Comparison of ENCODE assay signal across 12 mouse cellular contexts in genomic region chr10:84810030-84810849, GRCm38 (mm10). TPM values are rescaled to one million over a fixed set of nuclear protein-coding genes. Genes with fewer than 3 reads are reported as not detected.
A peak's percentile ranks its signal among the peaks of the same experiment; 100 is the strongest.
DNase-seq lines count a peak whose midpoint lies in the region; ATAC-seq and TF ChIP-seq lines count a peak whose summit lies in the region.
"Had no signal": no experiment of that assay in that cellular context is flagged by ENCODE, and none has a peak within 500 bp of the region (broad histone marks: within the 10 kb centered on the region; RNA-seq: fewer than 3 reads in every experiment).

No protein-coding gene starts in this region.

- no peaks in the 10 kb centered on the region for H3K27me3 ChIP-seq in forebrain, embryonic 16.5 days (replicated peaks; ENCODE audit: control insufficient read depth, insufficient read depth, low read length)
- H3K27me3 ChIP-seq in forebrain, embryonic 14.5 days (replicated peaks; ENCODE audit: control insufficient read depth, insufficient read depth, low read length) = no peaks in the 10 kb centered on the region
- H3K27me3 ChIP-seq in liver, adult 2 months (ENCODE audit: control insufficient read depth, insufficient read depth, low read length) = no peaks in the 10 kb centered on the region
- no peaks in the 10 kb centered on the region for H3K27me3 ChIP-seq in liver, embryonic 12.5 days (replicated peaks)
- H3K27me3 ChIP-seq: lung, embryonic 15.5 days had no signal

- peak; percentile 55 for ATAC-seq in forebrain, embryonic 16.5 days
- no peak for ATAC-seq in forebrain, embryonic 14.5 days
- ATAC-seq in liver, embryonic 12.5 days = no peak

- no peaks in the 10 kb centered on the region; the same call in 1 of the 2 replicates for H3K4me1 ChIP-seq in forebrain, embryonic 16.5 days (replicated peaks; ENCODE audit: control insufficient read depth, insufficient read depth, low read length)
- H3K4me1 ChIP-seq in forebrain, embryonic 14.5 days (ENCODE audit: control insufficient read depth, insufficient read depth, low read length) = no peaks in the 10 kb centered on the region
- H3K4me1 ChIP-seq in liver, adult 2 months (ENCODE audit: control insufficient read depth, insufficient read depth, low read length) = peaks cover 7% of the 10 kb centered on the region
- H3K4me1 ChIP-seq in liver, embryonic 12.5 days = no peaks in the 10 kb centered on the region
- H3K4me1 ChIP-seq in cortical plate, adult 2 months (ENCODE audit: control insufficient read depth, insufficient read depth, low read length) = no peaks in the 10 kb centered on the region
- H3K4me1 ChIP-seq: embryonic facial prominence, embryonic 10.5 days; lung, embryonic 15.5 days had no signal

- 64% methylated on average over 8 of the region's 8 CpGs for WGBS in forebrain, embryonic 16.5 days
- WGBS in forebrain, embryonic 14.5 days = 70% methylated on average over 8 of the region's 8 CpGs
- 22% methylated on average over 8 of the region's 8 CpGs for WGBS in liver, adult 2 months
- 65% methylated on average over 8 of the region's 8 CpGs for whole genome bisulfite sequencing in liver, embryonic 12.5 days (ENCODE audit: insufficient replicate concordance)

- no peak overlapping the region for H3K4me2 ChIP-seq in forebrain, embryonic 16.5 days (ENCODE audit: low read length)
- H3K4me2 ChIP-seq in forebrain, embryonic 14.5 days (ENCODE audit: low read length) = no peak overlapping the region
- no peak overlapping the region for H3K4me2 ChIP-seq in liver, embryonic 12.5 days
- H3K4me2 ChIP-seq: lung, embryonic 15.5 days had no signal

- H3K9me3 ChIP-seq in forebrain, embryonic 16.5 days (ENCODE audit: control insufficient read depth, low read length) = no peaks in the 10 kb centered on the region
- H3K9me3 ChIP-seq in forebrain, embryonic 14.5 days (replicated peaks; ENCODE audit: control insufficient read depth, low read length) = no peaks in the 10 kb centered on the region
- no peaks in the 10 kb centered on the region for H3K9me3 ChIP-seq in liver, embryonic 12.5 days (replicated peaks)
- H3K9me3 ChIP-seq: embryonic facial prominence, embryonic 10.5 days; lung, embryonic 15.5 days had no signal

- H3K9ac ChIP-seq in forebrain, embryonic 16.5 days (replicated peaks; ENCODE audit: low read depth, low read length) = no peak overlapping the region
- no peak overlapping the region for H3K9ac ChIP-seq in forebrain, embryonic 14.5 days (ENCODE audit: low read length)
- peak overlapping the region; percentile 27 for H3K9ac ChIP-seq in liver, adult 2 months (ENCODE audit: low read depth, low read length)
- no peak overlapping the region for H3K9ac ChIP-seq in liver, embryonic 12.5 days
- H3K9ac ChIP-seq: lung, embryonic 15.5 days had no signal

- no peak for DNase-seq in forebrain, embryonic 14.5 days (ENCODE audit: low spot score)
- DNase-seq in liver, adult 2 months (ENCODE audit: extremely low read depth, low read depth, low spot score) = peak; percentile 98
- DNase-seq in layer of hippocampus, adult 8-10 months (ENCODE audit: low spot score in 2 of 2) = peak; percentile 20 to 51
- DNase-seq in thymus, postnatal 25 days = no peak
- no peak for DNase-seq in urinary bladder, postnatal 4 days (ENCODE audit: low spot score in 2 of 2)
- DNase-seq: midbrain, embryonic 14.5 days had no signal

- no peaks in the 10 kb centered on the region for H3K36me3 ChIP-seq in forebrain, embryonic 16.5 days (ENCODE audit: control insufficient read depth, insufficient read depth)
- H3K36me3 ChIP-seq in forebrain, embryonic 14.5 days (ENCODE audit: control insufficient read depth, insufficient read depth, low read length) = 0 out of 2 replicates have a peak, but pooled peaks cover under 1% of the 10 kb centered on the region
- H3K36me3 ChIP-seq in liver, adult 2 months (ENCODE audit: control insufficient read depth, insufficient read depth, low read length) = no peaks in the 10 kb centered on the region
- H3K36me3 ChIP-seq in liver, embryonic 12.5 days = no peaks in the 10 kb centered on the region
- H3K36me3 ChIP-seq: embryonic facial prominence, embryonic 10.5 days; lung, embryonic 15.5 days had no signal

- no peak for TF ChIP-seq POLR2A in liver, adult 2 months (IDR thresholded peaks at IDR 0.05; ENCODE audit: extremely low read depth, insufficient read depth, low read length)
- TF ChIP-seq POLR2A in cortical plate, adult 2 months (IDR thresholded peaks at IDR 0.05; ENCODE audit: extremely low read depth, insufficient read depth, low read length) = no peak

- no peak overlapping the region for H3K27ac ChIP-seq in forebrain, embryonic 16.5 days (ENCODE audit: low read length)
- H3K27ac ChIP-seq in forebrain, embryonic 14.5 days (ENCODE audit: low read depth, low read length) = no peak overlapping the region
- H3K27ac ChIP-seq in liver, adult 2 months (replicated peaks; ENCODE audit: insufficient read depth, low read depth, low read length) = peak overlapping the region; percentile 87
- H3K27ac ChIP-seq in liver, embryonic 12.5 days = no peak overlapping the region
- peak overlapping the region; percentile 65; the same call in 1 of the 2 replicates for H3K27ac ChIP-seq in cortical plate, adult 2 months (ENCODE audit: insufficient read depth, low read length)
- H3K27ac ChIP-seq: embryonic facial prominence, embryonic 10.5 days; kidney, postnatal 0 days; lung, embryonic 15.5 days had no signal

- H3K79me2 ChIP-seq in liver, adult 2 months (ENCODE audit: control insufficient read depth, insufficient read depth, low read length) = no peaks in the 10 kb centered on the region

- no peak overlapping the region for H3K4me3 ChIP-seq in forebrain, embryonic 16.5 days (replicated peaks; ENCODE audit: low read length)
- no peak overlapping the region for H3K4me3 ChIP-seq in forebrain, embryonic 14.5 days (ENCODE audit: low read depth, low read length)
- H3K4me3 ChIP-seq in liver, adult 2 months (ENCODE audit: insufficient read depth, low read depth, low read length) = no peak overlapping the region
- H3K4me3 ChIP-seq in liver, embryonic 12.5 days = no peak overlapping the region
- H3K4me3 ChIP-seq in cortical plate, adult 2 months (ENCODE audit: insufficient read depth, low read length) = no peak overlapping the region
- H3K4me3 ChIP-seq: embryonic facial prominence, embryonic 10.5 days; lung, embryonic 15.5 days had no signal

- no peak for TF ChIP-seq CTCF in liver, adult 2 months (IDR thresholded peaks at IDR 0.05; ENCODE audit: low read depth, low read length)
- no peak for TF ChIP-seq CTCF in cortical plate, adult 2 months (IDR thresholded peaks at IDR 0.05; ENCODE audit: extremely low read depth, insufficient read depth, low read length)

RNA-seq across cellular contexts. Expression of gene Rfx4, which starts 54.4 kb away (rescaled TPM):
- polyA plus RNA-seq in forebrain, embryonic 16.5 days (2015; fragmentation: Nextera tagmentation; extraction: Ambion mirVana) = 6.9 and 7.2 TPM in 2 replicates
- 8.1 and 9.5 TPM in 2 replicates for polyA plus RNA-seq in forebrain, embryonic 14.5 days (2014; fragmentation: Nextera tagmentation; extraction: Ambion mirVana)
- 0.81 and 1.8 TPM in 2 replicates for total RNA-seq in liver, adult 2 months (2014; rRNA removed)
- 5.1 and 6.1 TPM in 2 replicates for polyA plus RNA-seq in liver, adult 2 months (2012; rRNA removed)
- polyA plus RNA-seq in liver, embryonic 12.5 days (2016; fragmentation: Nextera tagmentation; extraction: Ambion mirVana) = not detected in 2 replicates
- polyA plus RNA-seq in cortical plate, adult 2 months (2012; rRNA removed) = 12.2 and 14.3 TPM in 2 replicates
- total RNA-seq in layer of hippocampus, adult 8-10 months (2022) = 10 to 100 TPM; 10.9 to 12.7 (median 12.3) TPM
- polyA plus RNA-seq: lung, embryonic 15.5 days had no signal

Comparison
In these comparisons a context has a peak if more than half of its experiments do, and no peak if none do; other contexts are left out.
1. H3K27ac ChIP-seq: peak in liver, adult 2 months (single experiment) and cortical plate, adult 2 months (single experiment); none in forebrain, embryonic 16.5 days (single experiment), forebrain, embryonic 14.5 days (single experiment) and liver, embryonic 12.5 days (single experiment).
2. DNase-seq: peak in liver, adult 2 months (single experiment) and layer of hippocampus, adult 8-10 months (2 of 2); none in forebrain, embryonic 14.5 days (single experiment), thymus, postnatal 25 days (single experiment) and urinary bladder, postnatal 4 days (0 of 2).